11 mouse cellular contexts compared by ENCODE assay signal in genomic region chr16:17939255-17939751, GRCm38 (mm10). TPM values are rescaled to one million over a fixed set of nuclear protein-coding genes. Genes with fewer than 3 reads are reported as not detected.
DNase-seq lines count a peak whose midpoint lies in the region; ATAC-seq and TF ChIP-seq lines count a peak whose summit lies in the region.
"Had no signal": no experiment of that assay in that cellular context is flagged by ENCODE, and none has a peak within 500 bp of the region (broad histone marks: within the 10 kb centered on the region; RNA-seq: fewer than 3 reads in every experiment).

No protein-coding gene starts in this region.

- H3K4me3 ChIP-seq in forebrain, embryonic 13.5 days: no peak overlapping the region
- H3K4me3 ChIP-seq in forebrain, embryonic 10.5 days: no peak overlapping the region
- H3K4me3 ChIP-seq in lung, postnatal 0 days (ENCODE audit: low read depth, low read length): no peak overlapping the region
- no peak overlapping the region for H3K4me3 ChIP-seq in intestine, embryonic 16.5 days (ENCODE audit: low read length)
- no peak overlapping the region for H3K4me3 ChIP-seq in stomach, embryonic 14.5 days (ENCODE audit: low read depth, low read length)
- H3K4me3 ChIP-seq in left cerebral cortex, adult 2 months: no peak overlapping the region

- H3K4me2 ChIP-seq in forebrain, embryonic 13.5 days: no peak overlapping the region; the same call in 1 of the 2 replicates
- H3K4me2 ChIP-seq in lung, postnatal 0 days (replicated peaks; ENCODE audit: low read depth, low read length): no peak overlapping the region
- peak overlapping the region; percentile 32; the same call in 1 of the 2 replicates for H3K4me2 ChIP-seq in intestine, embryonic 16.5 days (ENCODE audit: low read depth, low read length)
- H3K4me2 ChIP-seq in stomach, embryonic 14.5 days (replicated peaks; ENCODE audit: low read depth, low read length): no peak overlapping the region

- 49% methylated on average over 9 of the region's 9 CpGs for WGBS in forebrain, embryonic 13.5 days
- WGBS in forebrain, embryonic 10.5 days: 66% methylated on average over 9 of the region's 9 CpGs
- 20% methylated on average over 9 of the region's 9 CpGs for WGBS in lung, postnatal 0 days
- WGBS in intestine, embryonic 16.5 days: 31% methylated on average over 9 of the region's 9 CpGs
- WGBS in stomach, embryonic 14.5 days: 31% methylated on average over 9 of the region's 9 CpGs

- no peaks in the 10 kb centered on the region for H3K36me3 ChIP-seq in forebrain, embryonic 13.5 days (ENCODE audit: poor library complexity, severe bottlenecking)
- H3K36me3 ChIP-seq in forebrain, embryonic 10.5 days (replicated peaks): no peaks in the 10 kb centered on the region
- no peaks in the 10 kb centered on the region for H3K36me3 ChIP-seq in lung, postnatal 0 days (ENCODE audit: insufficient read depth, low read length)
- H3K36me3 ChIP-seq in intestine, embryonic 16.5 days (ENCODE audit: control insufficient read depth, insufficient read depth, low read length): no peaks in the 10 kb centered on the region
- no peaks in the 10 kb centered on the region for H3K36me3 ChIP-seq in stomach, embryonic 14.5 days (ENCODE audit: control insufficient read depth, insufficient read depth, low read length)

- ATAC-seq in forebrain, embryonic 13.5 days: peak; percentile 30; the same call in 1 of the 2 replicates
- ATAC-seq in lung, postnatal 0 days: peak; percentile 60
- ATAC-seq in intestine, embryonic 16.5 days: peak; percentile 89
- peak; percentile 59 for ATAC-seq in stomach, embryonic 14.5 days (ENCODE audit: insufficient number of reproducible peaks, insufficient read depth, low FRiP score, low read depth)

- no peak overlapping the region for H3K27ac ChIP-seq in forebrain, embryonic 13.5 days
- no peak overlapping the region for H3K27ac ChIP-seq in forebrain, embryonic 10.5 days
- peak overlapping the region; percentile 11; the same call in 1 of the 2 replicates for H3K27ac ChIP-seq in lung, postnatal 0 days (ENCODE audit: low read length)
- peak overlapping the region; percentile 64 for H3K27ac ChIP-seq in intestine, embryonic 16.5 days (ENCODE audit: low read length)
- H3K27ac ChIP-seq in stomach, embryonic 14.5 days (ENCODE audit: low read length): peak overlapping the region; percentile 29
- H3K27ac ChIP-seq in left cerebral cortex, adult 2 months: no peak overlapping the region

- TF ChIP-seq CTCF in lung, postnatal 0 days (IDR thresholded peaks at IDR 0.05): no peak
- no peak for TF ChIP-seq CTCF in left cerebral cortex, adult 2 months (IDR thresholded peaks at IDR 0.05)

- H3K9ac ChIP-seq in forebrain, embryonic 13.5 days: 0 out of 2 replicates have a peak overlapping the region, but pooled peaks have one; percentile 1
- no peak overlapping the region for H3K9ac ChIP-seq in lung, postnatal 0 days (replicated peaks; ENCODE audit: low read depth)
- 0 out of 2 replicates have a peak overlapping the region, but pooled peaks have one; percentile 10 for H3K9ac ChIP-seq in intestine, embryonic 16.5 days (ENCODE audit: low read depth, low read length)
- H3K9ac ChIP-seq in stomach, embryonic 14.5 days (replicated peaks; ENCODE audit: low read depth, low read length): no peak overlapping the region

- TF ChIP-seq EP300 in lung, postnatal 0 days (IDR thresholded peaks at IDR 0.05): no peak

- DNase-seq in forebrain, embryonic 10.5 days (ENCODE audit: extremely low spot score, low spot score): no peak
- DNase-seq in lung, postnatal 0 days (ENCODE audit: low spot score): peak; percentile 50
- no peak for DNase-seq in lung, postnatal 25 days (ENCODE audit: low spot score)
- DNase-seq in adrenal gland, adult 8-10 months: no peak
- DNase-seq in left cerebral cortex, adult 2 months (ENCODE audit: extremely low spot score in 1 of 2, low spot score in 2 of 2): no peak

- no peaks in the 10 kb centered on the region for H3K9me3 ChIP-seq in forebrain, embryonic 13.5 days (replicated peaks)
- no peaks in the 10 kb centered on the region for H3K9me3 ChIP-seq in forebrain, embryonic 10.5 days
- no peaks in the 10 kb centered on the region for H3K9me3 ChIP-seq in lung, postnatal 0 days (ENCODE audit: low read length)
- H3K9me3 ChIP-seq in intestine, embryonic 16.5 days (ENCODE audit: control insufficient read depth, low read length): no peaks in the 10 kb centered on the region
- H3K9me3 ChIP-seq in stomach, embryonic 14.5 days (ENCODE audit: control insufficient read depth, low read depth, low read length): no peaks in the 10 kb centered on the region

- peaks cover 8% of the 10 kb centered on the region; the same call in 1 of the 2 replicates for H3K4me1 ChIP-seq in forebrain, embryonic 13.5 days
- peaks cover 8% of the 10 kb centered on the region; the same call in 1 of the 2 replicates for H3K4me1 ChIP-seq in forebrain, embryonic 10.5 days
- H3K4me1 ChIP-seq in lung, postnatal 0 days (ENCODE audit: insufficient read depth, low read depth, low read length): no peaks in the 10 kb centered on the region
- H3K4me1 ChIP-seq in intestine, embryonic 16.5 days (ENCODE audit: control insufficient read depth, insufficient read depth, low read length): peaks cover 4% of the 10 kb centered on the region; the same call in 1 of the 2 replicates
- H3K4me1 ChIP-seq in stomach, embryonic 14.5 days (ENCODE audit: control insufficient read depth, insufficient read depth, low read length): no peaks in the 10 kb centered on the region

- H3K27me3 ChIP-seq in forebrain, embryonic 13.5 days: peaks cover 21% of the 10 kb centered on the region
- peaks cover 29% of the 10 kb centered on the region for H3K27me3 ChIP-seq in forebrain, embryonic 10.5 days (ENCODE audit: poor library complexity, severe bottlenecking)
- no peaks in the 10 kb centered on the region for H3K27me3 ChIP-seq in lung, postnatal 0 days (replicated peaks; ENCODE audit: insufficient read depth, low read length)
- no peaks in the 10 kb centered on the region for H3K27me3 ChIP-seq in intestine, embryonic 16.5 days (replicated peaks; ENCODE audit: control insufficient read depth, insufficient read depth, low read length)
- no peaks in the 10 kb centered on the region for H3K27me3 ChIP-seq in stomach, embryonic 14.5 days (ENCODE audit: control insufficient read depth, insufficient read depth, low read length)

- intact Hi-C loops in left cerebral cortex, adult 2 months (cut with DNase I): loop anchor here (5.0 kb wide), 1 partner anchor 48 kb away; no protein-coding TSS in a partner anchor

RNA-seq across cellular contexts. Expression of gene Slc25a1, which starts 11.3 kb away (rescaled TPM):
- 104 and 118 TPM in 2 replicates for polyA plus RNA-seq in forebrain, embryonic 13.5 days (2015; fragmentation: Nextera tagmentation; extraction: Ambion mirVana)
- polyA plus RNA-seq in forebrain, embryonic 10.5 days (2016; fragmentation: Nextera tagmentation; extraction: Ambion mirVana): 97.4 and 99.1 TPM in 2 replicates
- 87.3 and 94.0 TPM in 2 replicates for polyA plus RNA-seq in lung, postnatal 0 days (2015; fragmentation: Nextera tagmentation; extraction: Ambion mirVana)
- polyA plus RNA-seq in intestine, embryonic 16.5 days (2015; fragmentation: Nextera tagmentation; extraction: Ambion mirVana): 255 and 287 TPM in 2 replicates
- polyA plus RNA-seq in stomach, embryonic 14.5 days (2014; fragmentation: Nextera tagmentation; extraction: Ambion mirVana): 93.4 and 96.2 TPM in 2 replicates
- total RNA-seq in adrenal gland, adult 8-10 months (2022): 100 to 1,000 TPM; 184 to 251 (median 197) TPM
- total RNA-seq in left cerebral cortex, adult 2 months (2021): 10 to 100 TPM; 39.2 to 43.9 TPM

RNA-seq across cellular contexts. Expression of gene Gsc2, which starts 24.4 kb away (rescaled TPM):
- polyA plus RNA-seq in forebrain, embryonic 13.5 days (2015; fragmentation: Nextera tagmentation; extraction: Ambion mirVana): 0.32 TPM in 1 of 2 replicates, not detected in the other
- polyA plus RNA-seq in forebrain, embryonic 10.5 days (2016; fragmentation: Nextera tagmentation; extraction: Ambion mirVana): 0.43 TPM in 1 of 2 replicates, not detected in the other
- not detected in 2 replicates for polyA plus RNA-seq in lung, postnatal 0 days (2015; fragmentation: Nextera tagmentation; extraction: Ambion mirVana)
- polyA plus RNA-seq in intestine, embryonic 16.5 days (2015; fragmentation: Nextera tagmentation; extraction: Ambion mirVana): 0.23 TPM in 1 of 2 replicates, not detected in the other
- polyA plus RNA-seq in stomach, embryonic 14.5 days (2014; fragmentation: Nextera tagmentation; extraction: Ambion mirVana): not detected in 2 replicates
- not detected for total RNA-seq in adrenal gland, adult 8-10 months (2022)
- not detected for total RNA-seq in left cerebral cortex, adult 2 months (2021)
- total RNA-seq: layer of hippocampus, postnatal 10 days; neutrophil, adult 5-6 weeks had no signal
- polyA plus RNA-seq: heart, postnatal 0 days had no signal

RNA-seq across cellular contexts. Expression of gene Ess2, which starts 28.2 kb away (rescaled TPM):
- polyA plus RNA-seq in forebrain, embryonic 13.5 days (2015; fragmentation: Nextera tagmentation; extraction: Ambion mirVana): 48.9 and 54.6 TPM in 2 replicates
- 55.2 and 56.2 TPM in 2 replicates for polyA plus RNA-seq in forebrain, embryonic 10.5 days (2016; fragmentation: Nextera tagmentation; extraction: Ambion mirVana)
- 21.8 and 22.6 TPM in 2 replicates for polyA plus RNA-seq in lung, postnatal 0 days (2015; fragmentation: Nextera tagmentation; extraction: Ambion mirVana)
- 28.8 and 29.5 TPM in 2 replicates for polyA plus RNA-seq in intestine, embryonic 16.5 days (2015; fragmentation: Nextera tagmentation; extraction: Ambion mirVana)
- polyA plus RNA-seq in stomach, embryonic 14.5 days (2014; fragmentation: Nextera tagmentation; extraction: Ambion mirVana): 36.0 and 38.1 TPM in 2 replicates
- 10 to 100 TPM; 16.9 to 28.8 (median 22.5) TPM for total RNA-seq in adrenal gland, adult 8-10 months (2022)
- 10 to 100 TPM; 27.8 to 31.8 TPM for total RNA-seq in left cerebral cortex, adult 2 months (2021)

RNA-seq across cellular contexts. Expression of gene Tssk2, which starts 40.9 kb away (rescaled TPM):
- not detected in 2 replicates for polyA plus RNA-seq in forebrain, embryonic 13.5 days (2015; fragmentation: Nextera tagmentation; extraction: Ambion mirVana)
- polyA plus RNA-seq in forebrain, embryonic 10.5 days (2016; fragmentation: Nextera tagmentation; extraction: Ambion mirVana): 0.36 TPM in 1 of 2 replicates, not detected in the other
- not detected in 2 replicates for polyA plus RNA-seq in lung, postnatal 0 days (2015; fragmentation: Nextera tagmentation; extraction: Ambion mirVana)
- not detected in 2 replicates for polyA plus RNA-seq in intestine, embryonic 16.5 days (2015; fragmentation: Nextera tagmentation; extraction: Ambion mirVana)
- polyA plus RNA-seq in stomach, embryonic 14.5 days (2014; fragmentation: Nextera tagmentation; extraction: Ambion mirVana): not detected in 2 replicates
- not detected for total RNA-seq in adrenal gland, adult 8-10 months (2022)
- total RNA-seq in left cerebral cortex, adult 2 months (2021): not detected
- total RNA-seq: layer of hippocampus, postnatal 10 days; neutrophil, adult 5-6 weeks had no signal
- polyA plus RNA-seq: heart, postnatal 0 days had no signal

RNA-seq across cellular contexts. Expression of gene Vpreb2, which starts 40.9 kb away (rescaled TPM):
- not detected in 2 replicates for polyA plus RNA-seq in forebrain, embryonic 13.5 days (2015; fragmentation: Nextera tagmentation; extraction: Ambion mirVana)
- not detected in 2 replicates for polyA plus RNA-seq in forebrain, embryonic 10.5 days (2016; fragmentation: Nextera tagmentation; extraction: Ambion mirVana)
- polyA plus RNA-seq in lung, postnatal 0 days (2015; fragmentation: Nextera tagmentation; extraction: Ambion mirVana): 0.21 and 0.30 TPM in 2 replicates
- polyA plus RNA-seq in intestine, embryonic 16.5 days (2015; fragmentation: Nextera tagmentation; extraction: Ambion mirVana): 0.29 TPM in 1 of 2 replicates, not detected in the other
- not detected in 2 replicates for polyA plus RNA-seq in stomach, embryonic 14.5 days (2014; fragmentation: Nextera tagmentation; extraction: Ambion mirVana)
- total RNA-seq in adrenal gland, adult 8-10 months (2022): under 1 TPM in 2 of 4 experiments, not detected in 2; 0.35 to 0.81 TPM
- not detected for total RNA-seq in left cerebral cortex, adult 2 months (2021)
- total RNA-seq: layer of hippocampus, postnatal 10 days; neutrophil, adult 5-6 weeks had no signal
- polyA plus RNA-seq: heart, postnatal 0 days had no signal

Comparison
In these comparisons a context has a peak if more than half of its experiments do, and no peak if none do; other contexts are left out.
1. ATAC-seq: peak in every context shown above with its lines; median percentile 89 in intestine, embryonic 16.5 days; 60 in lung, postnatal 0 days; 59 in stomach, embryonic 14.5 days; 30 in forebrain, embryonic 13.5 days.
2. H3K27ac ChIP-seq: peak in lung, postnatal 0 days (single experiment), intestine, embryonic 16.5 days (single experiment) and stomach, embryonic 14.5 days (single experiment); none in forebrain, embryonic 13.5 days (single experiment), forebrain, embryonic 10.5 days (single experiment) and left cerebral cortex, adult 2 months (single experiment).
3. H3K9ac ChIP-seq: peak in forebrain, embryonic 13.5 days (single experiment) and intestine, embryonic 16.5 days (single experiment); none in lung, postnatal 0 days (single experiment) and stomach, embryonic 14.5 days (single experiment).